Mouse (Mus musculus): ENCODE data around the gene Hes2.

Hes2 gene

GRCm38 (mm10) chr4:152131809-152132771 lies 26.6 kb upstream of the Hes2 start:
- peak; percentile 41 for DNase-seq (ENCODE audit: low read depth, low spot score)

DNA sequence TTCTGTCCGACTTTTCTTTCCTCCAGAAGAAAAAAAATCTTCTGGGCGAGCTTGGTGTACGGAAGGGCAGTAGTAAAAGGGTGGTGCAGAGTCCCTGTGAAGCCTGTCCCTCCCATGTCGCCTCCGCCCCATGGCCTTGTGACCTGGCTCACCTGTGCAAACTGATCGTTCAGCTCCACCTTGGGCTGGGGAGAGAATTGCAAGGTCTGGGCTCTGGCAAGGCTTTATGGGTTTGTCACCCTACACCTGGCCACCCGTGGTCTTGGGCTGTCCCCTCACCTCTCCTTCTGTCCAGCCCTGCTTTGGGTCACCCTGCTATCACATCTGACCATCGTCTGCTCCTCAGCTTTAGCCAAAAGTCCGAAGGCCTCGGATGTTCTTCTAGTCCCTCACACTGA lies 25.9 kb upstream of the Hes2 start:
- DNase-seq (ENCODE audit: low read depth, low spot score), result no peak

DNA sequence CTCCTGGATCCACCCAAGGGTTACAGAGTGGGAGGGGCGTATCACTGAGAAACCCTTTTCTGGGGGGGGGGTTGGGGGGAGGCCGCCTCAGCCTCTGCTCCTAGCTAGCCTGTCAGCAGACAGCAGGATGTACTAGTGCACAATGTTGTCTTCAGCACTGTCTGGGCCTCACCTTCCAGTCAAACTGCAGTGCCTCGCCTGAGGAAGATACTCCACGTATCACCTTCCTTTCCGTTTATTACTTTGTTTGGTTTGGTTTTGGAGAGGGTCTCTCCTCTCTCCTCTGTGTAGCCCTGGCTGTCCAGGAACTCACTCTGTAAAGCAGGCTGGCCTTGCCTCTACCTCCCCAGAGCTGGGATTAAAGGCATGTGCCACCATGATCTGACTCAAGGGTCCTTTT lies 25.5 kb upstream of the Hes2 start:
- DNase-seq (ENCODE audit: low read depth, low spot score), result no peak

DNA sequence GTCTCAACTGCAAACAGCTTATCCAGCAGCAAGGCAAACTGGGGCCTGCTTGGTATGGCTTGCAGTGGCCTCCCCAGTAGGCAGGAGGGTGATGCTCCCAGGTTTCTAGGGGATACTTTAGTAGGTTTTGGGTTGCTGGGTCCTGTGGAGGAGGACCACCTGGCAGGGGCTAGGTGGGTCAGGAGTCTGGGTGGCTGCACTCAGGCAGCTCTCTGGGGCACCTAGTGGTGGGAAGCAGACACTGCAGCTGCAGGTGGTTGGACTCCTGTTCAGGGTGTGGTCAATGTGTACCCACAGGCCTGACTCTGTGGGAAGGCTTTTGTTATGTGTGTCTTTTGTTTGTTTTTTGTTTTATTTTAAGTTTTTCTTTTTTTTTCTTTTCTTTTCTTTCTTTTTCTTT lies 24.2 kb upstream of the Hes2 start:
- DNase-seq (ENCODE audit: low read depth, low spot score), result peak; percentile 86

DNA sequence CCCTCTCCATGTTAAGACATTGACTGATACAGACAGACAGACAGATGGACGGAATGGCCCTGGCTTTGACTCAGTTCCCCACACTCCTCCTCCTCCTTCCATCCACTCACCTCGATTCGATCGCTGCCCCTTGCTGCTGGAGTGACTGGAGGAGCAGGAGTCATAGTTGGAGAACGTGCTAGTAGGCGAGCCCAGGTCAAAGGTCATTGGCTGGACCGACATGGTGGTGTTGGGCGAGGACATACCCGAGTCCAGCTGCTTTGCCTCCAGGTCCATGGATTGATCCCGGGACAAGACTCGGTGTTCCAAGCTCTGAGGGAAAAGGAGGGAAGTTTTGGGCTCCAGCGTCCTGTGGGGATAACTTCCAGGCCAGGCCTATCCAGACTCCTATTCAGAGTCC lies 23.3 kb upstream of the Hes2 start:
- DNase-seq (ENCODE audit: low read depth, low spot score), result no peak

DNA sequence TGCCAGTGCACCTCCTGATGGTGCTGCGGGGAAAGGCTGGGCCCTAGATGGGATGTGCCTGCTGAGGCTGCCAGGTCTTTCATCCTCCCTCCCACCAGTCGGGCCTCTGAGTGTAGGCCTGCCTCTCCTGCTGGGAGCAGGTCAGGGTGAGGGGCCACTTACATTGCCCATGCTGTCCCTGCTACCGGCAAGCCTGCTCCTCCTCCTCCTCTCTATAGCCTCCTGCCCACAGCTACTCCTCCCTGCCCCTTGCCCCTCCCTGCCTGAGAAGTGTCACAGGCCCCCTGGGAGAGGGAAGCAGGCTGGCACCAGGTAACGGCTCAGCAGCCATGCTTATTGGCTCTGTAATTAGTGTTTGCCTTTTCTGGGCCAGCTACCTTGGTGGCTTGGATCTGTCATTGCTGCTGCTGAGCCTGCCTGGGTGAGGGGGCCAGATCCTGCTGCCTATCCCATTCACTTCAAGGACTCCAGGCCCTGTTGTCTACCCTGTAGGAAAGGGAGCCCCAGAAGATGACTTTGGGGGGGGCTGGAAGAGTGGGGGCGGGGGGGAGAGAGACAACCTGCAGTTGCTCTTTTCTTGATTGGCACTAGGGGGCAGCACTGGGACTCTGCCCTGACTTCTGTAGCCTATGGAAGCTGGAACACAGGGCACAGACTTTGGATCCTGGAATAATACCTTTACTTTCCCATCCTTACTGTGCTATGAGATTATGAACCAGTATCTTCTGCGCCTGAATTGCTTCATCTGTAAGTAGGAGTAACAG lies 22.4 kb upstream of the Hes2 start:
- peak; percentile 65 for DNase-seq (ENCODE audit: low read depth, low spot score)

DNA sequence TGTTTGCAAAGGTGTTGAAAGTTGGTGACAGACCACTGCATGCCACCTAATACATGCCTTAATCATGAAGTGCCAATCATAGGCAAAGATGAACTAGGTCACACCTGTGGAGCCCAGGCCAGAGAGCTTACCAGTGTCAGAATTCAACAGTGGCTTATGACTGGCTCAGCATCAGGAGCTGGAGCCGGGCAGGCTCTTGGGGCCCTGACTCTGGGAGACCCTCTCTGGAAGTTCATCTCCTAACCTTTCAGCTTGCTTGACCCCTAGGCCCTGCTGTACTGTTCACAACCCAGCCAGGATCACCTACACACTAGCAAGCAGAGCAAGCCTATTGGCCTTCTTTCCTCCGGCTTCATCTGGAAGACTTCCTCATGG lies 21.8 kb upstream of the Hes2 start:
- DNase-seq (ENCODE audit: low read depth, low spot score), result no peak

DNA sequence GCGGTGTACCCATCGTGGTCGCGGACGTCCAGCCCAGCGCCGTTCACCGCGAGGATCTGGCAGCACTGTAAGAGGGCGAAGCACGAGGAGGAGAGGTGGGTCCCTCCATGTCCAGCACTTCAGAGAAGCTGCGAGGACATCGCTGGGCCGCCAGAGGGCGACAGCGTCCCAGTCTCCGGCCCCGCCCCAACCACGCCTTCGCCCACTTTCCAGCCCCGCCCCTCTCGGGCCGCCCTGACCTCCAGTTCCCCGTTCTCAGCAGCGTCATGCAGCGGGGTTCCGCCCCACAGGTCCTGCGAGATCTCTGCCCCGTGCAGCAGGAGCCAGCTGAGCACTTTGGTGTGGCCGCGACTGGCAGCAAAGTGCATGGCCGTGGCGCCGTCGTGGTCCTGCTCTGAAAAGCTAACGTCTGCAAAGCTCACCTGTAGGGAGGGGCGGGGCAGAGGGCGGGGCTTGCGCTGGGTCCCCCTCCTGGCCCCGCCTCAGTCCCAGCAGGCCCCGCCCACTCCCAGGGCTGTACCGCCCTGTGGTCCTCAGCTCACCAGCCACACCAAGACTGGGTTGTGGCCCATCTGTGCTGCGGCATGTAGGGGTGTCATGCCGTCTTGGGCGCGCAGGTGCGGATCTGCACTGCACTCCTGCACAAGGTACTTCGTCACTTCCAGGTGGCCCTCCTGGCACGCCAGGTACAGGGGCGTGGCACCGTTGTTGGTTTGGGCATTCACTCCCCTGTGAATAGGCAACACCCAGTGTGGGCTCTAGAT lies 20.0 kb upstream of the Hes2 start:
- peak; percentile 92 for DNase-seq (ENCODE audit: low read depth, low spot score)

- DNase-seq (ENCODE audit: low read depth, low spot score), result peak; percentile 73
These were observed 18.2 kb upstream of the Hes2 start for GRCm38 (mm10) chr4:152140441-152140840.

DNA sequence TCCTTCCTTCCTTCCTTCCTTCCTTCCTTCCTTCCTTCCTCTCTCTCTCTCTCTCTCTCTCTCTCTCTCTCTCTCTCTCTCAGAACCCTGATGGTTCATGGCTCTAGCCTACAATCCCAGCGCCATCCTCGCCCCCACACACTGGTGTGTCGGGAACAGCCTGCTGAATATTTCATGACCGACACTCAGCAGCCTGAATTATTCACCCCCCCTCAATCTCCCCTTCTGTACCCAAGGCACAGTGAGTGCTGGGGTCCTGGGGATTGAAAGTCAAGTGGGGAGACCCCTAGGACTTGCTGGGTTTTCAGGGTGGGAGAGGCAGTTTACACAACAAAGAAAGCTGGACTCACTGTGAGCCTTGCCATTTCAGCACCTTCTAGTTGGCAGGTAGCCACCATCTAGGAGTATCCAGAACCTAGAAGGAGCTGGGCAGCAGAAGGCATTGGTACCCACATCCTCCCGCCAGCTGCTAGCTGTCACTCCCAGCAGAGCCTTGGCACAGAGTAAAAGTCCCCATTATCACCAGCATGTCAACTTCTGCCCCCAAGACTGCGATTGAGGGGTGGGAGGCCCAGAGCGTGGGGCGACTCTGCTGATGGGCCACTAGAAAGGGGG lies 17.0 kb upstream of the Hes2 start:
- no peak for DNase-seq (ENCODE audit: low read depth, low spot score)

DNA sequence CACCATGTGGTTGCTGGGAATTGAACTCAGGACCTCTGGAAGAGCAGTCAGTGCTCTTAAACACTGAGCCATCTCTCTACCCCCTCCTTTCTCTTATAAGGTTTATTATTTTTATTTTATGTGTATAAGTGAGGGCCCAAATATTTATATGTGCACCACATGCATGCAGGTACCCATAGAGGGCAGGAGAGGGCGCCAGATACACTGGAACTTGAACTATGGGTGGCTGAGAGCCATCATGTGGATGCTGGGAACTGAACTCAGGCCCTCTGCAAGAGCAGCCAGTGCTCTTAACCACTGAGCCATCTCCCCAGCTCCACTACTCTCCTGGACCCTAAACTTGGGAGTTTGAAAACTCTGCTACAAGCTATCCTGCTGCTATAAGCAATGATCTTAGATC lies 15.0 kb upstream of the Hes2 start:
- DNase-seq (ENCODE audit: low read depth, low spot score), result peak; percentile 50

- DNase-seq (ENCODE audit: low read depth, low spot score), result no peak
These were observed 13.2 kb upstream of the Hes2 start for GRCm38 (mm10) chr4:152145473-152145872.

GRCm38 (mm10) chr4:152146033-152146827 lies 12.4 kb upstream of the Hes2 start:
- DNase-seq (ENCODE audit: low read depth, low spot score), result no peak

GRCm38 (mm10) chr4:152150546-152150945 lies 8.1 kb upstream of the Hes2 start:
- DNase-seq (ENCODE audit: low read depth, low spot score), result no peak

- no peak for DNase-seq (ENCODE audit: low read depth, low spot score)
These were observed 7.2 kb upstream of the Hes2 start for GRCm38 (mm10) chr4:152151451-152151965.

GRCm38 (mm10) chr4:152151966-152152544 lies 6.6 kb upstream of the Hes2 start, which contains the start of gene Espn:
Gene Espn, minus strand, starts transcription at chr4:152152371.
- DNase-seq (ENCODE audit: low read depth, low spot score), result peak; percentile 90

DNA sequence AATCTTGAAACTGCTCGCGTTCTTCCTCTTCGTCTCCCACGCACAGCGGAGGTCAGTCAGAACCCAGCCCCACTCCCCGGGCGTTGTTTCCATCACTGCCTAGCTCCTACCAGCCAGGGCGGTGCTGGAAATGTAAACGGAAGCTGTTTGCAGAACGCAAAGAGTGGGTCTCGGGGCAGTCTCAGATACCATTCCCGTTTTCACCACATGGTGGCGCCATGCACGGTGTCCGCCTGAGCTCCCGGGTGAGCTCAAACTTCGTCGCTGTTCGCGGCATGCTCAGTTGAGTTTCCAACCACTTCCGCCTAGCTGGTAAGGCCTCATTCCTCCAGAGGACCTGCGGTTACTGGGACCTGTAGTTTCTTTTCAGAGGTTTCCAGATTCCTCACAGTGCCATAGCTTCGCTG lies 4.9 kb upstream of the Hes2 start:
- peak; percentile 95 for DNase-seq (ENCODE audit: low read depth, low spot score)

- DNase-seq (ENCODE audit: low read depth, low spot score), result no peak
These were observed 3.6 kb upstream of the Hes2 start for GRCm38 (mm10) chr4:152155019-152155418.

DNA sequence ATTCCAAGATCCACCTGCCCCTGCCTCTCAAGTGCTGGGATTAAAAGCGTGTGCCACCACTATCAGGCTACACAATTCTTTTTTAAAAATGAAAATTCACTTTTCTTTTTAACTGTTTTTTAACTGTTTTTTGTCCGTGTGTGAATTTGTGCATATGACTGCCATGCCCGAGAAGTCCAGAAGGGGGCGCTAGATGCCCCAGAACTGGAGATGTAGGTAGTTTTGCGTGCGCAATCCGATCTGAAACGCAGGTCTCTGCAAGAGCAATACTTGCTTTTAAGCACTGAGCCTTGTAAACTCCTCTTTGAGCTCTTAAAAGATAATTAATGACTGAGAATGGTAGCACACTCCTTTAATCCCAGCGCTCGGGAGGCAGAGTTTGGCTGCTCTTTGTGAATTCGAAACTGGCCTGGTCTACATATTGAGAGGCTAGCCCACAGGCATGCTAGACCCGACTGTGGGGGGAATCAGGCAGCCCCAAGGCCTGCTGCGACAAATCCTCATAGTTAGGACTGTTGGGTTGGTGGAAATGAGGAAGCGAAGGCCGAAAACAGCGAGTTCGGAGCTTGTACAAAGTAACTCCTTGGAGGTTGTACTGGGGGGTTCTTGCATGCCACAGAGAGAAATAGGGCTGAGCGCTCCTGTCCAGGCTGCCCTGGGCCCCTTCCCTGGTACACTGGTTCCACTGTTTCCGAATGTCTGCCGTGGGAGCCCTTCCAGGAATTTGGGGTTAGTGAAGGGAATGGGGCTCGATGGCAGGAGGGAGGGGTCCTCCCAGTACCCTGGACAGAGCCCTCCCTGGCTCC lies 685 bp upstream of the Hes2 start:
- peak; percentile 79 for DNase-seq (ENCODE audit: low read depth, low spot score)

All from ZHBTc4 (cell line).